Mouse (Mus musculus): ENCODE data around the gene Vmn2r76. TPM values are rescaled to one million over a fixed set of nuclear protein-coding genes. Genes with fewer than 3 reads are reported as not detected.
"Not testable (repeated sequence)": the region's sequence is repeated elsewhere in the genome, so short reads cannot be mapped to it uniquely, and the experiment has no call there.

The Vmn2r76 gene
- total RNA-seq (2021), result not detected
- long read RNA-seq, experiment 1, result 0 reads
- long read RNA-seq, experiment 2, result 0 reads

- DNase-seq (ENCODE audit: low spot score in 2 of 2), result no peak
Observed at GRCm38 (mm10) chr7:86246208-86246607, at the start of gene Vmn2r76. Vmn2r76 (minus strand) TSS chr7:86246308.

DNA sequence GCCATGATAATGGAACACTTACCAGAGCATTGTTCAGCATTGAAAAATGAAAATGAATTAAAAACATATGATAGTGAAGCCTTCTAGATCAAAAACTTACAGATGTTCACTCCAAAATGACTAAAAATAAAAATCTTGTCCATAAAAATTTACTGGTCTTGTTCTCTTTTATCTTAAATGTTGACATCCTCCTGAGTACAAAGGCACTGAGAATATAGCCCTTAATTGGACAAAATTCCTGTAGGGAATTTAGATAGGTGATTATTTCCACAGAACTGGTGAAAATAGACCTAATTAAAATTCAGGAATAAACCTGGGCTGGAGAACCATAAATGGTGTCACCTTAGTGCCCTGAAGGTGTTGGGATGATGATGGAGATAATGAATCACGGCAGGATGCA, 31.0 kb upstream of the Vmn2r76 start, which contains the start of gene Olfr310:
TSS of gene Olfr310 (minus strand) at position 101 of the 400 bp plus-strand sequence.
- no peak for DNase-seq (ENCODE audit: low spot score in 2 of 2)

- DNase-seq (ENCODE audit: low spot score in 2 of 2), result no peak
Observed at GRCm38 (mm10) chr7:86211345-86211744, 34.8 kb downstream of the Vmn2r76 start.

GRCm38 (mm10) chr7:86171678-86172077, 74.4 kb downstream of the Vmn2r76 start, which contains the start of gene Vmn2r75:
Vmn2r75 (minus strand) TSS chr7:86171778.
- not testable (repeated sequence) for DNase-seq (ENCODE audit: low spot score in 2 of 2)

Other genes with a start within 250 kb of the Vmn2r76 start
- not detected for gene Vmn2r75, start 74.5 kb downstream of the Vmn2r76 start, total RNA-seq (2021)
- gene Olfr310, start 30.9 kb upstream of the Vmn2r76 start, total RNA-seq (2021), result not detected
- not detected for gene Olfr309, start 67.4 kb upstream of the Vmn2r76 start, total RNA-seq (2021)
- gene Olfr308, start 79.3 kb upstream of the Vmn2r76 start, total RNA-seq (2021), result not detected
- gene Olfr307, start 91.3 kb upstream of the Vmn2r76 start, total RNA-seq (2021), result not detected
- gene Olfr305, start 120.6 kb upstream of the Vmn2r76 start, total RNA-seq (2021), result not detected
- not detected for gene Olfr304, start 140.3 kb upstream of the Vmn2r76 start, total RNA-seq (2021)
- not detected for gene Olfr303, start 151.5 kb upstream of the Vmn2r76 start, total RNA-seq (2021)
- gene Olfr301, start 157.5 kb upstream of the Vmn2r76 start, total RNA-seq (2021), result not detected
- not detected for gene Olfr299, start 213.6 kb upstream of the Vmn2r76 start, total RNA-seq (2021)
- gene Olfr298, start 246.2 kb upstream of the Vmn2r76 start, total RNA-seq (2021), result not detected

Measured in adrenal gland, postnatal 4 days (tissue).